Mouse (Mus musculus): ENCODE data around the gene Bri3bp.
"Not testable (repeated sequence)": the region's sequence is repeated elsewhere in the genome, so short reads cannot be mapped to it uniquely, and the experiment has no call there.

Gene Bri3bp

GRCm38 (mm10) chr5:125409348-125410090 is 31.8 kb upstream of the Bri3bp start:
- no peak for DNase-seq (ENCODE audit: low spot score in 2 of 2)

- DNase-seq (ENCODE audit: low spot score in 2 of 2) = peak; percentile 76 to 81
Observed at GRCm38 (mm10) chr5:125411972-125412530, 29.3 kb upstream of the Bri3bp start.

GRCm38 (mm10) chr5:125412536-125412935 is 28.8 kb upstream of the Bri3bp start:
- not testable (repeated sequence) for DNase-seq (ENCODE audit: low spot score in 2 of 2)

- DNase-seq (ENCODE audit: low spot score in 2 of 2) = no peak
Observed at GRCm38 (mm10) chr5:125413763-125414162, 27.6 kb upstream of the Bri3bp start.

- DNase-seq (ENCODE audit: low spot score in 2 of 2) = no peak
Observed at GRCm38 (mm10) chr5:125416183-125416582, 25.2 kb upstream of the Bri3bp start.

GRCm38 (mm10) chr5:125418636-125419035 is 22.7 kb upstream of the Bri3bp start:
- no peak for DNase-seq (ENCODE audit: low spot score in 2 of 2)

- DNase-seq (ENCODE audit: low spot score in 2 of 2) = no peak
Observed at GRCm38 (mm10) chr5:125419124-125419523, 22.2 kb upstream of the Bri3bp start.

GRCm38 (mm10) chr5:125425698-125426276 is 15.6 kb upstream of the Bri3bp start:
- no peak for DNase-seq (ENCODE audit: low spot score in 2 of 2)

GRCm38 (mm10) chr5:125426343-125426742 is 15.0 kb upstream of the Bri3bp start:
- DNase-seq (ENCODE audit: low spot score in 2 of 2) = no peak

GRCm38 (mm10) chr5:125432324-125432723 is 9.0 kb upstream of the Bri3bp start:
- not testable (repeated sequence) for DNase-seq (ENCODE audit: low spot score in 2 of 2)

- DNase-seq (ENCODE audit: low spot score in 2 of 2) = peak; percentile 96 to 97
Observed at GRCm38 (mm10) chr5:125433793-125434337, 7.5 kb upstream of the Bri3bp start, which contains the start of gene Dhx37. TSS of gene Dhx37 (minus strand) at chr5:125434121.

GRCm38 (mm10) chr5:125434347-125434746 is 7.0 kb upstream of the Bri3bp start:
- DNase-seq (ENCODE audit: low spot score in 2 of 2) = not testable (repeated sequence)

- DNase-seq (ENCODE audit: low spot score in 2 of 2) = no peak
Observed at GRCm38 (mm10) chr5:125440583-125441233, 660 bp upstream of the Bri3bp start.

- DNase-seq (ENCODE audit: low spot score in 2 of 2) = peak in 1 of 2 experiments; percentile 40
Observed at GRCm38 (mm10) chr5:125442136-125442995, 998 bp downstream of the Bri3bp start.

- DNase-seq (ENCODE audit: low spot score in 2 of 2) = no peak
Observed at GRCm38 (mm10) chr5:125443335-125443734, 2.0 kb downstream of the Bri3bp start.

GRCm38 (mm10) chr5:125443915-125444314 is 2.5 kb downstream of the Bri3bp start:
- DNase-seq (ENCODE audit: low spot score in 2 of 2) = no peak

GRCm38 (mm10) chr5:125444554-125444953 is 3.2 kb downstream of the Bri3bp start:
- no peak for DNase-seq (ENCODE audit: low spot score in 2 of 2)

- peak in 1 of 2 experiments; percentile 56 for DNase-seq (ENCODE audit: low spot score in 2 of 2)
Observed at GRCm38 (mm10) chr5:125446344-125446743, 5.0 kb downstream of the Bri3bp start.

GRCm38 (mm10) chr5:125448026-125448425 is 6.7 kb downstream of the Bri3bp start:
- DNase-seq (ENCODE audit: low spot score in 2 of 2) = no peak

- DNase-seq (ENCODE audit: low spot score in 2 of 2) = no peak
Observed at GRCm38 (mm10) chr5:125448631-125449030, 7.3 kb downstream of the Bri3bp start.

GRCm38 (mm10) chr5:125449306-125449705 is 7.9 kb downstream of the Bri3bp start:
- no peak for DNase-seq (ENCODE audit: low spot score in 2 of 2)

Data from right cerebral cortex, postnatal 10 days (tissue).